Mouse (Mus musculus): ENCODE results near the gene Glod4.

The Glod4 gene

GRCm38 (mm10) chr11:76242901-76243810 lies at the start of gene Glod4, which contains the start of gene Mrm3:
Glod4 (minus strand) TSS chr11:76243725.
Mrm3 (plus strand) TSS chr11:76243715.
- peak; percentile 92 to 95 for DNase-seq

GRCm38 (mm10) chr11:76292831-76293230 lies 49.3 kb upstream of the Glod4 start:
- DNase-seq = no peak

GRCm38 (mm10) chr11:76292398-76292797 lies 48.9 kb upstream of the Glod4 start:
- DNase-seq = no peak

- no peak for DNase-seq
Measured at GRCm38 (mm10) chr11:76291960-76292359, 48.4 kb upstream of the Glod4 start.

- DNase-seq = peak; percentile 89 to 90
Measured at GRCm38 (mm10) chr11:76290367-76290766, 46.8 kb upstream of the Glod4 start.

GRCm38 (mm10) chr11:76288645-76289044 lies 45.1 kb upstream of the Glod4 start:
- peak in 1 of 2 experiments; percentile 22 for DNase-seq

DNA sequence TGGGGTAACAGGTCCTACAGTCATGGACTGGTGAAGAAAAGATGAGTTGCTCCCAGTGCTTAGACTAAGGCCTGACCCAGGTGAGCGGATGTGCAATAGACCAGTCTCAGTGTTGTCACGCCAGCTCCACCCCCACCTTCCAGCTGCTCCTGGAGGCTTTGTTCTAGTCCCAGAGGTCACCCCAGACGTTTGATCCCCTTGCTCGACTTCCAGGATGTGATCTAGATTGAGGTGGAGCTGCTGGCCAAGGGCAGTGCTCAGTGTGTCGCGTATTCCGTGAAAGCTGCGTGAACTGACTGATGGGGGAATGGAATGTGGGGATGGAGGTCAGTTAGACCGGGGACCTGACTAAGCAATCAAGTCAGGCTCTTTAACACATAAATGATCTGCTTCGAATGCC lies 43.8 kb upstream of the Glod4 start:
- no peak for DNase-seq

DNA sequence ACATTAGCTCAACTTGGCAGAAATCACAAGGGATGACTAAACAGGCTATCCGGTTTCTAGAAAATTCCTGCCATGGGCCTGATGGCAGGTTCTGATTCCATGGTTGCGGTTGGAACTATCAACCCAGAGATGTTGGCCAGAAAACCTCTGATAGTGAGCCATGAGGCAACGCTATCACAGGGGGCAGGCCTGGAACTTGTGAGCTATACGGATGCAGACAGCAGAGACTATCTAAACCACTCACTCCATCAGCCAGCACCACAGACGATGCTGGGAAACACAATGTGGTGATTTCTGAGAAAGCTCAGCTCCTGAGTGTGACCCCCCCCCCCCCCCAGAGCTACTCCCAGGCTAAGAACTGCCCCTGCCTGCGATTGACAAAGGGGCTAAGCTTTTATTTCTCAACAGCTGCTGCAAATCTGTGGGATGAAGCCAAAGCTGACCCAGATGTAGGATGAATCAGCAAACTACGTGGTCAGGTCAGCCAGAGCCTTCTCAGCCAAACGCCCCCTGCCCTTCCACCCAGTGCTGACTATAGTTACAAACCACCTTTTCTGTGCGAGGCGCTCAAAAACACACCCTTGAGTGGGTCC lies 43.1 kb upstream of the Glod4 start:
- DNase-seq = no peak

DNA sequence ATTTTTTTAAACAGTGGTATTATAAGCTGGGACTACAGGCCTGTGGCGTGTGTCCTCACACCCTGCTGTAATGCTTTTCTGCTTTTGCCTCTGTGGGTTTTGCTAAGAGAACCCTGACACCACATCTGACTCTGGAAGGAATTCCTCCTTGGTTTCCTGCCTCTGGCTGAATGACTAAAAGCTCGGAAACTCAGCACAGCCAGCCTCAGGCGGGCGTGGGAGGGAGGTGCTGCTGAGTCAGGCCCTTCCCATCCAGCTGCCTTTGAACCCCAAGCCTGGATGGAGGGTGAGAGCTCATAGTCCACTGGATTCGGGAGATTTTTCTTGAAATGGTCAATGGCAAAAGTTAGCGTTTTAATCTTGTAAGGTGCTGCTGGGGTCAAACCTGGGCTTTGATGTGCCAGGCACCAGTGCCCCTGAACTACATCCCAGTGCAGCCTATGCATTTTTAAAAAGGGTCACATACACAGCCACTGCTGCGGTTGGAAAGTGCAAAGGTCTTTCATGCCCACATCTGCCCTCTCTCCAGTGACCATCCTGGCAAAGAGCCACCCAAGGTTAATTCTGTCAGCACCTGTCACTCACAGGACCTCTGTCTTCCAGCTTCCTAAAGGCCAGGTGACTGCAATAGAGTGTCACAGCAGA lies 42.0 kb upstream of the Glod4 start:
- DNase-seq = no peak

GRCm38 (mm10) chr11:76283841-76284240 lies 40.3 kb upstream of the Glod4 start:
- no peak for DNase-seq

DNA sequence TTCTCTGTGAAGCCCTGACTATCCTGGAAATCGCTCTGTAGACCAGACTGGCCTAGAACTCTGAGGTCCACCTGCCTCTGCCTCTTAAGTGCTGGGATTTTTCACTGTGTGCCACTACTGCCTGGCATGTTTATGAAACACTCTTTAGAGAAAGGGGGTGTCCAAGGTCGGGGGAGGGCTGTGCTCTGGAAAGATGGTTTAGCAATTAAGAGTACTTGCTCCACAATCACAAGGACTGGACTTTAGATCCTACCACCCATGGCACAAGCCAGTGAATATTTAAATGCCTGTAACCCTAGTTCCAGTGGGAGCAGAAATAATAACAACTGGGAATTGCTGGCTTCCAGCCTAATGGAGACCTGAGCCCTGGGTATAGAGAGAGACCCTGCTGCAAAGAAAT lies 36.4 kb upstream of the Glod4 start:
- DNase-seq = no peak

DNA sequence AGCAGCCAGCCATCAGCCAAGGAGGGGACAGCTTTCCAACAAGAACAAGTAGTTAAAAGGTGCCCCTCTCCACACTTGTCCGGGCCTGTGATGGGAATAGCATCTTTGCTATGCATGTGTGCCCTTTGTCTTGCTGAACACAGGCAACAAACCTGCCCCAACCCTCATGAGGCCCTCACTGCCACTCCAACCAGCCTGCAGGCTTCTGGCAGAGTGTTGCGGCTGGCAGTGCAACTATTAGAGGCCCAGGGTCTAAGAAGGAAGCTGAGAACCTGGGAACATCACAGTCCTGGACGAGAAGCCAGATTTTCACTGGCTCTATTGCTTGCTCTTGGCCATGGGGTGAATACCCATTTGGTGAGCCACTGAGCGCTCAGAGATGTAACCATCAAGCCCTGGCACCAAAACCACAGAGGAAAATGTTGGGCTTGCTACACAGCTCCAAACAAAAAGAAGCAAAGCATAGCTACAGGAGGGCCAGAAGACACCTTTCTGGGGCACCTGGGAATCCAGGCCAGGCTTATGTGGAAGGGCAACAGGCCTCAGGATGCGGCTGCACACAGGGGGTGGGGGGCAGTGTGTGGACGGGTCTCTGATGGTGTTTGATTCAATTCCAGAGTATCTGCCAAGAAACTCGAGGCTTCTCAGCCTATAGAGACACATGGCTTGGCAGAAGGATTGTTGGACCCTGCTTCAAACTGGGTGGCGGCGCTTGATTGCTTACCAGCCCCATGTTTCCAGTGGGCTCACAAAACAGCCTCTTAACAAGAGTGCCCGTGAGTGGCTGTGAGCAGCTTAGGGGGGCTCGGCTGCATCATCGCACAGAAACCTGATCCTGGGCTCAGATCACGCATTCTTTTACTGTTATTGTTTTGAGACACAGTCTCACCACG lies 35.7 kb upstream of the Glod4 start:
- DNase-seq = peak in 1 of 2 experiments; percentile 45

DNA sequence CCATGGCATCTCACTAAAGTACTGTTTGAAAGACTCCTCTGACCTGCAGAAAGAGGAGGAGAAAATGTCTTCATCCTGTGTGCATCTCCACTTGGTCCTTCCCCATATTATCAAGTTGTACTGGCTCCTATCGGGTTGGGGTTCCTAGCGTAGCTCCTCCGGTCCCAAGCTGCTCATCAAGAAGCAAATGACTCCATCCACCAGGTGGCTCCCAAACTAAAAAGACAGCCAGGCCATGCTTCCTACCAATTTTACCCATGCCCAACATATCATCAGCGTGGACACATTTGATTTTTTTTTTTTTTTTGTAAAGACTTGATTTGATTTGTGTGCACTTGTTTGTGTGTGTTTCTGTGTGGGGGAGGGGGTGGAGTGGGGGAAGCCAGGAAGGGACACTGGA lies 28.9 kb upstream of the Glod4 start:
- DNase-seq = peak; percentile 69 to 75

DNA sequence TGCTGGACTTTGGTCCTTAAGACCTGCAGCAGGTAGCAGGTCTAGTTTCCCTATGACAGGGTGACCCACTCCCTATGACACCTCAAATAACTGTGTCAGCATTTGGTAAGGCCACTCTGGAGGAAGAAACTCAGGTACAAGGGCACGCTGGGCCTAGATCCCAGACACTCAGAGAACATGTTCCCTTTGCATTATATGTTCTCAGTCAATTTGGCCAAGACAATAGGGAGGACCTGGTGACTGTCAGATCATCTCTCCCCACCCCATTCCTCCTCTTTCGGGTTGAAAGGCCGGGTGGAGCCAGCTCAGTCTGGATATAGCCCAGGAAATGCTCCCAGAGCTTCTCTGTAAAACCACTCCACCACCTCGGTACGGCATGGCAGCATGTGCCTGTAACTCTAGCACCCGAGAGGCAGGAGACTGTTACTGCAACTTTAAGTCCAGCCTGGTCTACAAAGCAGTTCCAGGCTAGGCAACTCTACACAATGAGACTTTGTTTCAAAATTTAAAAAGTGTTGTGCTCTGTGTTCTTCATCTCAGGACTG lies 25.1 kb upstream of the Glod4 start:
- peak in 1 of 2 experiments; percentile 9 for DNase-seq

DNA sequence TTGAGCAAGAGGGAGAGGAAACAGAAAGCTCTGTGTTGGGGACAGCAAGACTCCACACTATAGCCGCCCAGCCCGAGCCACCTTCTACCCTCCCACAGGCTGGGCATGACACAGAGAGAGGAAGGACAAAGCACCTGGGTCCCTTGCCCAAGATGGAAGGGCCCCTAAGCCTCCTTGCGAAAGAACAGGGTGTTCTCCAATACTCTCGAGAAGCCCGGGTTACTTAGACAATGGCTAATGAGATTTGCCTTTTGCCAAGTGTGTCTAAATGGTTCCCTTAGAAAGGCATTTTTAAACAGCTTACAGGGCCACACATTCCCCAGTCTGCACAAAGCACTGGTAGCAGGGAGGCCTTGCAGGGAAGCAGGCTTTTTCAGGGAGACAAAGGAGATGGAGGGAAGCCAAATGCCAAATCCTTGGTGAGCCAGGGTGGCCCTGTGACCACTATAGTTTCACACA lies 24.5 kb upstream of the Glod4 start:
- DNase-seq = no peak

GRCm38 (mm10) chr11:76267550-76267949 lies 24.0 kb upstream of the Glod4 start:
- no peak for DNase-seq

GRCm38 (mm10) chr11:76262611-76263351 lies 19.3 kb upstream of the Glod4 start:
- DNase-seq = peak; percentile 46 to 49

GRCm38 (mm10) chr11:76261224-76261623 lies 17.7 kb upstream of the Glod4 start:
- DNase-seq = no peak

- DNase-seq = peak; percentile 40 to 55
Measured at GRCm38 (mm10) chr11:76260208-76261050, 16.9 kb upstream of the Glod4 start.

GRCm38 (mm10) chr11:76258511-76258910 lies 15.0 kb upstream of the Glod4 start:
- no peak for DNase-seq
